Mouse (Mus musculus): ENCODE results near the gene Ptprcap.

DNA sequence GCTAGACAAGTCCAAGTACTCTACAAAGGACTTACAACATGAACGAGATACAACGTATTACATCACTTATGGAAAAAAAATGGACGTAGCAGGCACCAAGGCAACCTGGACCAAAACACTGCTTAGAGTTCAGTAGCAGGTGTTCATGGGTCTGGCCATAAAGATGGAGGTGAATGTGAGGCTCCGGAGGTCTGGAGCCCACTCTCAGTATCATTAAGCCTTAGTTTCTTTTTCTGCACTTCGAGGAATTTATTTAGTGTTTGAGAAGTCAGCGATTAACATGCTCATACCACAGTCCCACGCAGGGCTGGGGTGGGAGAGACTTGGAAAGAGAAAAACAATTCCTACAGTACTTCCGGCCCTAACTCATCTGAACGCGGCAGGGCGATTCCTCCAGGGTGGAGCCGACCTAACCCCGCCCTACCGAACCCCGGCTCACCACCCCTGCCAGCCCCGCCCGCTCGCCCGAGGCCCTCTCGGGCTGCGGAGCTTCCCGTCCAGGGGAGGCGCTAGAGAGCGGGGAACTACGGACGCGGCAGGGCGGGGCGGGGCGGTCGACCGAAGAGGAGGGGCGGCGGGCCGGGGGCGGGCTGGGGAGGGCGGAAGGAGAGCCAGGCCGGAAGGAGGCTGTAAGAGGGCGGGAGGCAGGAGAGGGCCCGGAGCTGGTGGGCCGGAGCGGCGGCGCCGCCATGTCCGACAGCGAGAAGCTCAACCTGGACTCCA lies 38.3 kb downstream of the Ptprcap start, which contains the start of gene Ppp1ca:
- TF ChIP-seq USF1 (IDR thresholded peaks at IDR 0.05; ENCODE audit: low read depth, low read length) = no peak
- TF ChIP-seq HCFC1 (IDR thresholded peaks at IDR 0.05; ENCODE audit: low read depth, low read length) = peak; percentile 71
- TF ChIP-seq CTCF (IDR thresholded peaks at IDR 0.05 in 2 of 3, conservative IDR thresholded peaks at IDR 0.05 in 1 of 3; ENCODE audit: control insufficient read depth in 1 of 3, insufficient read depth in 1 of 3, low read depth in 2 of 3, low read length in 3 of 3, poor library complexity in 1 of 3, severe bottlenecking in 1 of 3) = peak in 2 of 3 experiments; percentile 74 to 86; a peak in 5 of 6 replicates

Data from MEL (cell line).